Mouse (Mus musculus): ENCODE measurements at regions not wholly inside any gene's neighbourhood (a gene's known extent, or its start where the extent isn't known, plus 50 kb on each side); places are given as distances from the start of the nearest gene placed in this dataset.

DNA sequence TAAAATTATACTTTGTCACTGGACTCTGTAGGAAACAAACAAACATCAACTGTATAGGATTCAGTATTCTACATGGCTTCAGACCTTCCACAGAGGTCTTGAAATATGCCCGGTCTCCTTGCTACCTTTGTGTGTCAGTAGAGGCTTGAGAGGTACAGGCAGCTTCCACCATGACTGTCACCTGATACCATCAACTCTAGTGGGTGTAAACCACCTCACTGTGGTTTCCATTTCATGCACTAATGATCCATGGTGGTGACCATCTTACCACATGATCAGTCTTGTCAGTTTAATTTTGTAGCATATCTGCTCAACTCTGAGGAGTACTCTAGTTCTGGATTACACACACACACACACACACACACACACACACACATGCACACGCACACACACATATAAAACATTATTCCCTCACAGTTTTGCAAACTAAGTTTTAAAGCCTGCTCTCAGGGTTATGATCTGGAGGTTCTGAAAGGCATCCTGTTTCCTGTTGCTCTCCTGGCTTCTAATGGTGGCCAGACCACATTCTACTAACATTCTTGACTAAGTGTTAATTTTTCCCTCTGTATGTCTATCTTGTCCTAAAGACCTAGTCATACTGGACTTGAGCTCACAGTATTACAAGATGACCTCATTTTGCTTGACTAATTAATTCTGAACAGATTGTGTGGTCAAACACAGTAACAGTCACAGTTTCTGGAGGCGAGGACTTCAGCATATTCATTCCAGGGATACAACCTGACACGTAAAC, 106.7 kb upstream of the Rgs1 start:
- TF ChIP-seq CTCF (IDR thresholded peaks at IDR 0.05; ENCODE audit: insufficient read depth, low read depth, low read length) (no peak), POLR2A (IDR thresholded peaks at IDR 0.05; ENCODE audit: insufficient read depth, low read depth, low read length) (no peak)
